Mouse (Mus musculus) hindbrain, embryonic 14.5 days (tissue): ENCODE measurements around the gene Eps8. TPM values are rescaled to one million over a fixed set of nuclear protein-coding genes. Genes with fewer than 3 reads are reported as not detected.

Experiments
- ATAC-seq: fragments of 200-750 bp; cut with Nextera tagmentation; 2 replicates; pipeline ENCODE4 v1.8.0; 2017; ENCODE audit warnings: moderate number of reproducible peaks, mild to moderate bottlenecking, moderate TSS enrichment, moderate library complexity; ENCODE audit not compliant: low FRiP score
- DNase-seq: peaks from one replicate; pipeline ENCODE4 v3.0.0-alpha.2; 2015; ENCODE audit warnings: low spot score
- H3K27ac ChIP-seq: fragments of 300-500 bp; sonication (generic); 2 replicates; pipeline ENCODE4 v1.5.1; 2014; ENCODE audit warnings: mild to moderate bottlenecking, moderate library complexity
- H3K27me3 ChIP-seq: fragments of 300-500 bp; sonication (generic); 2 replicates; pipeline ENCODE4 v1.6.1; 2014; ENCODE audit warnings: mild to moderate bottlenecking, low read length, mixed read lengths; ENCODE audit not compliant: control insufficient read depth, insufficient read depth
- H3K36me3 ChIP-seq: fragments of 300-500 bp; sonication (generic); replicated peaks from 2 replicates; pipeline ENCODE4 v1.6.1; 2014; ENCODE audit not compliant: control insufficient read depth, insufficient read depth
- H3K4me1 ChIP-seq: fragments of 300-500 bp; sonication (generic); replicated peaks from 2 replicates; pipeline ENCODE4 v1.6.1; 2014; ENCODE audit warnings: antibody characterized with exemption, low read length, mixed read lengths; ENCODE audit not compliant: control insufficient read depth, insufficient read depth
- H3K4me2 ChIP-seq: fragments of 300-500 bp; sonication (generic); replicated peaks from 2 replicates; pipeline ENCODE4 v1.6.1; 2014; ENCODE audit warnings: mild to moderate bottlenecking, moderate library complexity
- H3K4me3 ChIP-seq: fragments of 300-500 bp; sonication (generic); replicated peaks from 2 replicates; pipeline ENCODE4 v1.5.1; 2014; ENCODE audit warnings: mild to moderate bottlenecking, low read length
- H3K9ac ChIP-seq: fragments of 300-500 bp; sonication (generic); 2 replicates; pipeline ENCODE4 v1.6.1; 2014
- H3K9me3 ChIP-seq: fragments of 300-500 bp; sonication (generic); 2 replicates; pipeline ENCODE4 v1.6.1; 2016; ENCODE audit warnings: low read length; ENCODE audit not compliant: control insufficient read depth
- WGBS: fragments of 180-500 bp; shearing (Covaris S2); extraction: QIAGEN DNeasy Blood & Tissue Kit; methylation state at CpG from one replicate; pipeline ENCODE4 v1.1.7; 2014; 5-methylcytosine and 5-hydroxymethylcytosine counted together
- polyA plus RNA-seq: library from polyadenylated mRNA; unstranded; fragments of >200 nt; fragmentation: Nextera tagmentation; extraction: Ambion mirVana; gene quantifications from 2 replicates; pipeline ENCODE4 v1.2.1, GENCODE M21; 2014

Gene Eps8
- polyA plus RNA-seq, 1 experiment from 2014 or later, result 20.2 TPM

- Histone ChIP-seq H3K4me3 (no peak overlapping the region), H3K27me3 (no peaks in the 10 kb centered on the region), H3K4me2 (no peak overlapping the region), H3K36me3 (no peaks in the 10 kb centered on the region), H3K4me1 (peaks cover 9% of the 10 kb centered on the region; the same call in 1 of the 2 replicates), H3K9ac (no peak overlapping the region), H3K9me3 (peaks cover 5% of the 10 kb centered on the region; the same call in 1 of the 2 replicates), H3K27ac (no peak overlapping the region)
- DNase-seq, result no peak
- WGBS, result 84% methylated on average over 7 of the region's 7 CpGs
- no peak for ATAC-seq
These were observed 115.5 kb downstream of the Eps8 start for GRCm38 (mm10) chr6:137539219-137539618.

GRCm38 (mm10) chr6:137532758-137533157, 121.9 kb downstream of the Eps8 start:
- no peak for DNase-seq
- WGBS, result 93% methylated on average over 8 of the region's 8 CpGs
- Histone ChIP-seq H3K36me3 (no peaks in the 10 kb centered on the region), H3K27ac (no peak overlapping the region), H3K9me3 (peaks cover 5% of the 10 kb centered on the region; the same call in 1 of the 2 replicates), H3K4me3 (no peak overlapping the region), H3K27me3 (no peaks in the 10 kb centered on the region), H3K4me2 (no peak overlapping the region), H3K9ac (no peak overlapping the region), H3K4me1 (no peaks in the 10 kb centered on the region)
- ATAC-seq, result no peak

DNA sequence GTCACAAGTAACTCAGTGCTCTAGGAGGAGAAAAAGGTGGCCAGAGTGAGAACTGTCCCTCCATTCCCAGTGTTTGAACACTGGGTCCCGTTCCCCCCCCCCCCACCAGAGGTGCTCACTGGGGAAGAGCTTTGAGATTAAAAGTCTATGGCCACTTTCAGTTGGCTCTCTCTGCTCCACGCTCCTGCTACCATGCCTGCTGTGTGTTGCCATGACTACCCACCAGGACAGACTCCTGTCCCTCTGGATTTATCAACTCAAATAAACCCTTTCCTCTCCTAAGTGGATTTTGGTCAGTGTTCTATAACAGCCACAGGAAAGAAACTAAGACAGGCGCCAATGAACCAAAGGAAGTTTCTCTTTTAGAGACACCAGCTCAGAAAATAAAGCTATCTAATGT, 128.9 kb downstream of the Eps8 start:
- Histone ChIP-seq H3K4me3 (no peak overlapping the region), H3K4me1 (peaks cover 12% of the 10 kb centered on the region; the same call in 1 of the 2 replicates), H3K27me3 (no peaks in the 10 kb centered on the region), H3K9ac (no peak overlapping the region), H3K4me2 (no peak overlapping the region), H3K36me3 (no peaks in the 10 kb centered on the region), H3K9me3 (no peaks in the 10 kb centered on the region), H3K27ac (no peak overlapping the region)
- WGBS, result 20% methylated on average over 3 of the region's 3 CpGs
- DNase-seq, result no peak
- no peak for ATAC-seq

GRCm38 (mm10) chr6:137520343-137520704, 134.4 kb downstream of the Eps8 start:
- H3K4me1 ChIP-seq, result peaks cover 10% of the 10 kb centered on the region; the same call in 1 of the 2 replicates
- H3K4me2 ChIP-seq, result no peak overlapping the region
- H3K27me3 ChIP-seq, result no peaks in the 10 kb centered on the region
- no peak for DNase-seq
- H3K27ac ChIP-seq, result no peak overlapping the region
- 84% methylated on average over 8 of the region's 8 CpGs for WGBS
- no peak overlapping the region for H3K4me3 ChIP-seq
- no peak overlapping the region for H3K9ac ChIP-seq
- no peak for ATAC-seq
- no peaks in the 10 kb centered on the region for H3K9me3 ChIP-seq
- H3K36me3 ChIP-seq, result no peaks in the 10 kb centered on the region

DNA sequence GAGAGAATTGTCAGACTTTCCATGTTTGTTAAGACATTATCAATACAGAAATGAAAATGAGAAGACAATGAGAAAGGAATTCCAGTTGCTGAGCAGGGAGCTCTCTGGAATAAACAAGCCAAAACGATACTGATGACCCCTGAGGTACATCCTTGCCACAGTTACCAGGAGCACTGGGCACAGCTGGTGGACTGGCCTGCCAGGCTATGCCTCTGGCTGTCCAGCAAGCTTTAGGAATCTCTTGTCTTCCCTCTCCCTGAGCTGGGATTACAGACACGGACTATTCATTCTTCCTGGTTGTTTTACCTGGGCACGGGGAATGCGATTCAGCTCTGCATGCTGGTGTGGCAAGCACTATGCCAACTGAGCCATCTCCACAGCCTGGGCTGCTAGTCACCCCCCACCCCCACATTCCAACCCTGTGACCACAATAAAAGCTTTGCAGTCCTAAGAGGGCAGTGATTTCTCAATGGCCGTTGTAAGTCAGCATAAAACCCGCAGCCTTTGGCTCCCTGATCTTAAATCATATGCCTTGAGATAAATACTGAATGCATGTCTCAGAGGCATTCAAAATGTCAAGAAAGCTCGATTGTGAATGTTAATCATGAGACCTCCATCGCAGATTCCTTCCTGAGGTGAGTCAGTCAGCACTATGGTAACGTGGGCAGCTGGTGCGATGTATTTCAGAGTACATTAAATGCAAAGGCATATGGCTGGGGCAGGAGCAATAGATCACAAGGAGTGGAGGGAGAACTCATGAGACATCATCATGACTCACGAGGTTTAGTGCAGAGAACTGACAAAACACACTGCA, 134.9 kb downstream of the Eps8 start:
- no peak overlapping the region for H3K4me3 ChIP-seq
- no peak overlapping the region for H3K27ac ChIP-seq
- WGBS, result 46% methylated on average over 11 of the region's 11 CpGs
- no peaks in the 10 kb centered on the region for H3K36me3 ChIP-seq
- no peak overlapping the region for H3K4me2 ChIP-seq
- H3K9me3 ChIP-seq, result no peaks in the 10 kb centered on the region
- H3K27me3 ChIP-seq, result no peaks in the 10 kb centered on the region
- peaks cover 10% of the 10 kb centered on the region; the same call in 1 of the 2 replicates for H3K4me1 ChIP-seq
- H3K9ac ChIP-seq, result no peak overlapping the region
- no peak; the same call in 1 of the 2 replicates for ATAC-seq
- DNase-seq, result no peak

- Histone ChIP-seq H3K36me3 (no peaks in the 10 kb centered on the region), H3K9ac (no peak overlapping the region), H3K9me3 (no peaks in the 10 kb centered on the region), H3K27me3 (no peaks in the 10 kb centered on the region), H3K4me2 (no peak overlapping the region), H3K27ac (no peak overlapping the region), H3K4me3 (no peak overlapping the region), H3K4me1 (peaks cover 5% of the 10 kb centered on the region; the same call in 1 of the 2 replicates)
- no peak for ATAC-seq
- no peak for DNase-seq
- WGBS, result 87% methylated on average over 4 of the region's 4 CpGs
These were observed 139.8 kb downstream of the Eps8 start for GRCm38 (mm10) chr6:137514872-137515271.

DNA sequence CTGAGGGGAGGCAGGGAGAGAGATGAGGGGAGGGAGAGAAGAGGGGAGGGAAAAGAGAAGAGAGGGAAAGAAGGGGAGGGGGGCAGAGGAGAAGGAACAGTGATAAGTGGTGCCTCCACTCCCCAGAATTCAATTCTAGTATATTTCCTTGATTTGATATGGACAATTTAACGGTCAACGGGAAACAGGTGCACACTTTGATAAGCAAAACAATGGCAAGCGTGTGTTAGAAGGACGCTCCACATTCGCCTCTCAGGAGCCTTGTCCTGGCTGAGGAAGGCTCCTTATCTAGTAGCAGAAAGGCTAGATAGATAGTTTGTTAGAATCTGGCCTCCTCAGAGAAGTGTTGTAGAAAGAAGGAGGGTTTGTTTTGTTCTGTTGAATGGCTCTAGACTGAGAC, 141.9 kb downstream of the Eps8 start:
- Histone ChIP-seq H3K9me3 (no peaks in the 10 kb centered on the region), H3K27ac (no peak overlapping the region; the same call in 1 of the 2 replicates), H3K27me3 (no peaks in the 10 kb centered on the region), H3K4me1 (no peaks in the 10 kb centered on the region), H3K4me3 (no peak overlapping the region), H3K4me2 (no peak overlapping the region), H3K9ac (no peak overlapping the region), H3K36me3 (0 out of 2 replicates have a peak, but pooled peaks cover 4% of the 10 kb centered on the region)
- ATAC-seq (no peak), DNase-seq (no peak)
- WGBS, result 83% methylated on average over 5 of the region's 5 CpGs

- DNase-seq, result no peak
- WGBS, result 86% methylated on average over 14 of the region's 14 CpGs
- Histone ChIP-seq H3K4me2 (no peak overlapping the region), H3K4me3 (no peak overlapping the region), H3K27me3 (no peaks in the 10 kb centered on the region), H3K4me1 (no peaks in the 10 kb centered on the region), H3K9me3 (no peaks in the 10 kb centered on the region), H3K36me3 (0 out of 2 replicates have a peak, but pooled peaks cover 4% of the 10 kb centered on the region), H3K9ac (no peak overlapping the region), H3K27ac (no peak overlapping the region)
- no peak for ATAC-seq
These were observed 145.2 kb downstream of the Eps8 start for GRCm38 (mm10) chr6:137509341-137510045.

DNA sequence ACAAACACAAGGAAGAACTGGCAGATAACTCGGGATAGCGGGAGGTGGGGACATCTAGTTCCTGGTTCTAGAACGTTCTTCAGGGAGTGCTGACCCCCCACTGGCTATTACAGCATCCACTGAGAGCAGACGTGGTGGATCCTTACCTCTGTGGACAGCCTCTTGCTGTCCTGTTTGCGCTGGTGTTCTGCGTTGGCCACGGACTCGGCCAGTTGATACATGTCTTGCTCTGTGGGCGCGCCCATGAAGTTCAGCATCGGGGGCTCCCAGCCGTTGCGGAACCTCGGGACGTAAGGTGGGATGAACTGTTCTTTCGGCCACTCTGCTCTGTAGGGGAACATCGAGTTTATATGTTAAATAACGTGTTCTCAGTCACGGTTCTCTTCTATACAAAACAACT, 145.7 kb downstream of the Eps8 start:
- no peak overlapping the region for H3K4me3 ChIP-seq
- H3K27me3 ChIP-seq, result no peaks in the 10 kb centered on the region
- WGBS, result 94% methylated on average over 19 of the region's 19 CpGs
- no peak overlapping the region for H3K9ac ChIP-seq
- H3K4me2 ChIP-seq, result no peak overlapping the region
- H3K36me3 ChIP-seq, result 0 out of 2 replicates have a peak, but pooled peaks cover 4% of the 10 kb centered on the region
- H3K27ac ChIP-seq, result no peak overlapping the region
- H3K4me1 ChIP-seq, result no peaks in the 10 kb centered on the region
- H3K9me3 ChIP-seq, result no peaks in the 10 kb centered on the region
- no peak for DNase-seq
- no peak for ATAC-seq
